Mouse (Mus musculus): ENCODE measurements around the gene Eif2ak2. TPM values are rescaled to one million over a fixed set of nuclear protein-coding genes. Genes with fewer than 3 reads are reported as not detected.

Eif2ak2 gene
- 10.7 and 13.1 TPM in 2 replicates for polyA plus RNA-seq (2015; fragmentation: Nextera tagmentation; extraction: Ambion mirVana)

DNA sequence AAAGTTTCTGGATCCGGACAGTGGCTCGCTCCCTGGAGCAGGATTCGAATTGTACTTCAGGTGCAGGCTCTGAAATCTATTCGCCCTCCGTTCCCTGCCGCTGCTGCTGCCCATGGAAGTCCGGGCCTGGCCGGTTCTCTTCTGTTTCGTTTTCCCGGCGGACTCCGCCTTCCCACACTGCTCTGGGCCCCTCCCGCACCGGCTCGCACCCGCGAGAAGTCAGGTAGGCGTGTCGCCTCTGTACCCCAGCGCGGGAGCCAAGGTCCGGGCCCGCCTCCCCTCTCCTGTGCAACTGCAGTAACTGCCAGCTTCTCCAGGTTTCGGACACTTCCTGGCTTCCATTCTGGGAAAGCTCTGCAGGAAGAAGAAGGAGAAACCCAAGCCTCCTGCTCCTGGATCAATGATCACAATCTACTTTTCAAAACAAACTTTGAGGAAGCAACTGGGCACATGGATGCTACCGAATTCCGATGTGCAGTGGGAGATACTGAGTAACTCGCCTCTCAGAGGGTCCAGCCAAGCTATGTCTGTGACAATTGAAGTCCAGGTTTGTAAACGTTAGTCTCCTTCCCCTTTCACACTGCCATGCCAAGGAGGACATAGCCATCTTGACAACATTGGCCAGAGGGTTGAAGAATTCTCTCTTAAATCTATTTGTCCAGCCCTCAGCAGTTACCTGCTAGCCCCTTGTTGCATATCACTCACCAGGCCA is at the start of gene Eif2ak2:
TSS of gene Eif2ak2 (minus strand) at position 173 of the 712 bp plus-strand sequence.
- peak; percentile 98 for ATAC-seq (ENCODE audit: insufficient read depth, low FRiP score)
- peaks cover 5% of the 10 kb centered on the region for H3K4me1 ChIP-seq (ENCODE audit: control insufficient read depth, insufficient read depth, low read length)
- no peaks in the 10 kb centered on the region for H3K36me3 ChIP-seq (ENCODE audit: control insufficient read depth, insufficient read depth, low read length)
- H3K9ac ChIP-seq (ENCODE audit: low read length), result peak within 1 kb of the TSS; percentile 77
- H3K27ac ChIP-seq (ENCODE audit: low read length), result peak within 1 kb of the TSS; percentile 64
- peak within 1 kb of the TSS; percentile 61 for H3K4me2 ChIP-seq (ENCODE audit: low read depth, low read length)
- no peaks in the 10 kb centered on the region for H3K27me3 ChIP-seq (ENCODE audit: control insufficient read depth, insufficient read depth, low read length)
- peak within 1 kb of the TSS; percentile 69 for H3K4me3 ChIP-seq (replicated peaks; ENCODE audit: low read length)
- under 1% methylated on average over 28 of the region's 28 CpGs for WGBS
- no peaks in the 10 kb centered on the region; the same call in 1 of the 2 replicates for H3K9me3 ChIP-seq (replicated peaks; ENCODE audit: control insufficient read depth, low read length)

DNA sequence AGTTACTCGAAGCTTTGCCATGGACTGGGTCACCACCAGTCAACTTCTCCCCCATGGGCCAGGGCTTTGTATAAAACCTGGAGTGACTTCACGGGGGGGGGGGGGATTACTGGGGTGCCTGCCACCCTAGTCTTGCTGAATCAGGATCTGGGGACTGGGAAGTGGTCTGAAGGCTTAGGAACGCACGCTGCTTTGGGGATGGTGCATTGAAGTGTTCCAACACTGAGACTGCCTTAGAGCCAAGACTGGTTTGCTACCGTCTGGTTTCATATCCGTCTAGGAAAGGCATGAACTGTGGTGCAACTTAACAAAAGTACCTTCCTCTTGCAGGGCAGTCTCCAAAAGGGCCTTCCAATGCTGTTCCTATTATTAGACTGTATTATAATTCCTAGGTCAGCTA is 35.3 kb upstream of the Eif2ak2 start:
- Histone ChIP-seq H3K4me3 (replicated peaks; ENCODE audit: low read length) (no peak overlapping the region), H3K9me3 (replicated peaks; ENCODE audit: control insufficient read depth, low read length) (no peaks in the 10 kb centered on the region), H3K27me3 (ENCODE audit: control insufficient read depth, insufficient read depth, low read length) (no peaks in the 10 kb centered on the region), H3K27ac (ENCODE audit: low read length) (no peak overlapping the region), H3K9ac (ENCODE audit: low read length) (peak overlapping the region; percentile 6; the same call in 1 of the 2 replicates), H3K4me1 (ENCODE audit: control insufficient read depth, insufficient read depth, low read length) (peaks cover 9% of the 10 kb centered on the region; the same call in 1 of the 2 replicates), H3K36me3 (ENCODE audit: control insufficient read depth, insufficient read depth, low read length) (0 out of 2 replicates have a peak, but pooled peaks cover 18% of the 10 kb centered on the region), H3K4me2 (ENCODE audit: low read depth, low read length) (peak overlapping the region; percentile 79; the same call in 1 of the 2 replicates)
- ATAC-seq (ENCODE audit: insufficient read depth, low FRiP score), result no peak
- 48% methylated on average over 6 of the region's 6 CpGs for WGBS

DNA sequence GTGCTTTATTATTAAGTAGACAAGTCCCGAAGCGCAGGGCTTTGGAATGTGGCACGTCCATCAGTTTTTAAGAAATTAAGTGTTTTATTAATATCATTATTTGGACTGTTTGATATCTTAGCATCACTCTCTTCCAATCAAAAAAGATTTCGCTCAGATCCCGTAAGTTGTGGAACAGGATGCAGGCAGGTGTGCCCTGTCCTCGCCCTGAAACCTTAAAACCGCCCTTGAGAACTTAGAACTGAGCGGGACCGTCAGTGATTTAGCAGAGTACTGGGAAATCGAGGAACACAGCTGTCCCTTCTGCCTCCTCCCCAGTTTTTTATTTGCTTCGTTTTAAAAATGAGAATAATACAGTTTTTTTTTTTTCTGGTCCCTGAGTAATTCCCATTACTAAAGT is 34.5 kb upstream of the Eif2ak2 start:
- Histone ChIP-seq H3K27ac (ENCODE audit: low read length) (peak overlapping the region; percentile 95), H3K4me3 (replicated peaks; ENCODE audit: low read length) (peak overlapping the region; percentile 78), H3K36me3 (ENCODE audit: control insufficient read depth, insufficient read depth, low read length) (0 out of 2 replicates have a peak, but pooled peaks cover 14% of the 10 kb centered on the region), H3K4me2 (ENCODE audit: low read depth, low read length) (peak overlapping the region; percentile 79), H3K9me3 (replicated peaks; ENCODE audit: control insufficient read depth, low read length) (no peaks in the 10 kb centered on the region), H3K9ac (ENCODE audit: low read length) (peak overlapping the region; percentile 90), H3K27me3 (ENCODE audit: control insufficient read depth, insufficient read depth, low read length) (no peaks in the 10 kb centered on the region), H3K4me1 (ENCODE audit: control insufficient read depth, insufficient read depth, low read length) (peaks cover 9% of the 10 kb centered on the region; the same call in 1 of the 2 replicates)
- no peak for ATAC-seq (ENCODE audit: insufficient read depth, low FRiP score)
- WGBS, result 2% methylated on average over 11 of the region's 11 CpGs

DNA sequence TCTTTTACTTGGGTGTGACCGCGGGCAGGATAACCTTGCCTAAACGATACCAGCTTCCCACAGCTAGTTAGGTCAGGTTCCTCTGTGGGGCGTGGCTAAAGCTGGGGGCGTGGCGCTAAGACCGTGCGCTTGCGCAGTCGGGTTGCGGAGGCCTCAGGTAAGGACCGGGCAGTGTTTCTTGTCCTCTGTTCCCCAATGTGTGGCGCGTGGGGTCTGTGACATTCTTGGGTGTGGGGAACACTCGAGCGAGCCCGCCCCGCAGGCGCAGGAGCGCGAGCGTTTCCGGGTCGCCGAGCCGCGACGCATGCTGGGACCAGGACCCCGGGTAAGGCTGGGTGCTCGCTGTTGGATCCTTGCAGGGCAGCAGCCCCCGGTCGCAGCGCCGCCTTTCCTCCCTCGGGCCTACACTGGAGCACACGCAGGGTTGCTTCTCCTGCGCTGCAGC is 34.0 kb upstream of the Eif2ak2 start, which contains the start of gene Cebpzos:
TSS of gene Cebpzos (plus strand) at position 132 of the 445 bp plus-strand sequence.
- Histone ChIP-seq H3K27ac (ENCODE audit: low read length) (peak within 1 kb of the TSS; percentile 95), H3K9me3 (replicated peaks; ENCODE audit: control insufficient read depth, low read length) (no peaks in the 10 kb centered on the region), H3K4me1 (ENCODE audit: control insufficient read depth, insufficient read depth, low read length) (peaks cover 9% of the 10 kb centered on the region; the same call in 1 of the 2 replicates), H3K27me3 (ENCODE audit: control insufficient read depth, insufficient read depth, low read length) (no peaks in the 10 kb centered on the region), H3K9ac (ENCODE audit: low read length) (peak within 1 kb of the TSS; percentile 90), H3K36me3 (ENCODE audit: control insufficient read depth, insufficient read depth, low read length) (0 out of 2 replicates have a peak, but pooled peaks cover 10% of the 10 kb centered on the region), H3K4me2 (ENCODE audit: low read depth, low read length) (peak within 1 kb of the TSS; percentile 79), H3K4me3 (replicated peaks; ENCODE audit: low read length) (peak within 1 kb of the TSS; percentile 78)
- under 1% methylated on average over 37 of the region's 37 CpGs for WGBS
- ATAC-seq (ENCODE audit: insufficient read depth, low FRiP score), result peak; percentile 95

DNA sequence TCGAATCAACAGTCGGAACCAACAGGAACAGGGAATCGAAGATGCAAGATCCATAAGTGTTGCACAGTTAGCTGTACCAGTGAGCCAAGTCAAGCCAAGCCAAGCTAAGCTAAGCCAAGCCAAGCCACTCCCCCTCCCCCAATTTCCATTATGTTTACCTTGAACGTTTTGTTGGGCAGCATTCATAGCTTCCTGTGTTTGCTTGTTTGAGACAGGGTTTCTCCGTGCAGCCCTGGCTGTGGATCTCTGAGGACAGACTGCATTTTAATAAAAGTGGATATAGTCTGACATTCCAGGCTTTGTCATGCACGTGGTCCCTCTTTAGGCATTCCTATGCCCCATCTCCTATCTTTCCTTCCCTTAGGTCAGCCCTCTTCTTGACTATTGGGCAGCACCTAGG is 33.4 kb upstream of the Eif2ak2 start:
- 0 out of 2 replicates have a peak, but pooled peaks cover 8% of the 10 kb centered on the region for H3K36me3 ChIP-seq (ENCODE audit: control insufficient read depth, insufficient read depth, low read length)
- peak overlapping the region; percentile 95 for H3K27ac ChIP-seq (ENCODE audit: low read length)
- peak overlapping the region; percentile 90 for H3K9ac ChIP-seq (ENCODE audit: low read length)
- H3K4me2 ChIP-seq (ENCODE audit: low read depth, low read length), result peak overlapping the region; percentile 79
- WGBS, result 47% methylated on average over 6 of the region's 6 CpGs
- peak overlapping the region; percentile 78 for H3K4me3 ChIP-seq (replicated peaks; ENCODE audit: low read length)
- no peak; the same call in 1 of the 2 replicates for ATAC-seq (ENCODE audit: insufficient read depth, low FRiP score)
- no peaks in the 10 kb centered on the region for H3K27me3 ChIP-seq (ENCODE audit: control insufficient read depth, insufficient read depth, low read length)
- H3K4me1 ChIP-seq (ENCODE audit: control insufficient read depth, insufficient read depth, low read length), result peaks cover 9% of the 10 kb centered on the region; the same call in 1 of the 2 replicates
- H3K9me3 ChIP-seq (replicated peaks; ENCODE audit: control insufficient read depth, low read length), result no peaks in the 10 kb centered on the region

DNA sequence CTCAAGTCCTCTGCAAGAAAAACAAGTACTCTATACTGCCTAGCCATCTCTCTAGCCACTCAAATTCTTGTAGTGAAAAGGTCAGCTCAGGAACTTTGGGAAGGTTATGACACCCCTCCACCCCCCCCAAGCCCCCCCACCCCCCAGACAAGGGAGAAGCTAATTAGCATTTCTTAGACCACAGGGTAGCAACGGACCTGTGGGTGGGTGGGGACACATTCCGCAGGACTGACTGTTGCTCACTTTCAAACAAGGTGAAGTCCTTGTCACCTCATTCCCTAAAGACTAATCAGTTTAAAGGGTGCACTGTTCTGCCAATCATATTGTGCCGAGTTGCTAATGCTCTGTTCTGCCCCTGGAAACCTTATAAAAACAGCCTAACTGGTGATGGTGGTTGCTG is 31.5 kb upstream of the Eif2ak2 start:
- Histone ChIP-seq H3K27ac (ENCODE audit: low read length) (no peak overlapping the region), H3K4me2 (ENCODE audit: low read depth, low read length) (no peak overlapping the region), H3K27me3 (ENCODE audit: control insufficient read depth, insufficient read depth, low read length) (no peaks in the 10 kb centered on the region), H3K9me3 (replicated peaks; ENCODE audit: control insufficient read depth, low read length) (no peaks in the 10 kb centered on the region), H3K36me3 (ENCODE audit: control insufficient read depth, insufficient read depth, low read length) (no peaks in the 10 kb centered on the region), H3K9ac (ENCODE audit: low read length) (no peak overlapping the region), H3K4me1 (ENCODE audit: control insufficient read depth, insufficient read depth, low read length) (peaks cover 9% of the 10 kb centered on the region; the same call in 1 of the 2 replicates), H3K4me3 (replicated peaks; ENCODE audit: low read length) (no peak overlapping the region)
- ATAC-seq (ENCODE audit: insufficient read depth, low FRiP score), result no peak
- WGBS, result 73% methylated on average over 3 of the region's 3 CpGs

DNA sequence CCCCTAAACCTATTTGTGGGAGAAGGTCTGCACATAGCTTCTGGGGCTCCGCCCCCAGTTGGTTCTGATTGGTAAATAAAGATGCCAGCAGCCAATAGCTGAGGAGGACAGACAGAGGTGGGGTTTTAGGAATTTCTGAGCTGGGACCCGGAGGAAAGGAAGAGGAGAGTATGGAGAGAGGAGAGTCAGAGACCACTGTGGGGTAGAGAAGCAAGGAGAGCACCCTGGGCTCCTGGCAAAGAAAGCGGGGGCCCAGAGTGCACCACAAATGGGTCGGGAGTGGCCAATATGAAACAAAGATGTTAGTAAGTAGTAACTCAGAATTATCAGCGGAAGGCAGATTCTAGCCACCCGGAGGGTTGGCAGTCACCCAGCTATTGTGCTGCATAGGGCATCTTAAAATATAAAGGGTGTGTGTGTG is 30.5 kb upstream of the Eif2ak2 start:
- peak overlapping the region; percentile 42 for H3K4me3 ChIP-seq (replicated peaks; ENCODE audit: low read length)
- no peak for ATAC-seq (ENCODE audit: insufficient read depth, low FRiP score)
- 0 out of 2 replicates have a peak overlapping the region, but pooled peaks have one; percentile 40 for H3K9ac ChIP-seq (ENCODE audit: low read length)
- H3K27ac ChIP-seq (ENCODE audit: low read length), result no peak overlapping the region
- H3K27me3 ChIP-seq (ENCODE audit: control insufficient read depth, insufficient read depth, low read length), result no peaks in the 10 kb centered on the region
- H3K36me3 ChIP-seq (ENCODE audit: control insufficient read depth, insufficient read depth, low read length), result no peaks in the 10 kb centered on the region
- 23% methylated on average over 6 of the region's 6 CpGs for WGBS
- H3K4me1 ChIP-seq (ENCODE audit: control insufficient read depth, insufficient read depth, low read length), result peaks cover 9% of the 10 kb centered on the region; the same call in 1 of the 2 replicates
- H3K9me3 ChIP-seq (replicated peaks; ENCODE audit: control insufficient read depth, low read length), result no peaks in the 10 kb centered on the region
- peak overlapping the region; percentile 52 for H3K4me2 ChIP-seq (ENCODE audit: low read depth, low read length)

DNA sequence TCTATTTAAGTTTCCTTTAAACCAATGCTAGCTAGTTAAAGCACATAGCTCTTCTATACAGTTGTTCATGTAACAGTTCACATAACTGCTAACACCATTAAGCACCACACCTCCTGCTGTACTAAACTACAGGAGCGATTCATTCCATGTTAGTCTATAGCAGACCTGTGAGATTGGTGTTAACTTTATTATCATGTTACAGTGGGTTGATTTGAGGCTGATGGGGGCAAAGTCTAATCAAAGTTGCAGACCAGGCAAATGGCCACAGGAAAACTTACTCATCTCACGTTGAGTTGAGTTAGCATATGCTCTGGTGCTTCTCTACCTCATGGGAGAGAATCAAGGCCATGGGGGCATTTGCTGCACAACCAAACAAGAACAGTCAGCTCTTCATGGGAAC is 27.0 kb upstream of the Eif2ak2 start:
- Histone ChIP-seq H3K9me3 (replicated peaks; ENCODE audit: control insufficient read depth, low read length) (no peaks in the 10 kb centered on the region), H3K4me2 (ENCODE audit: low read depth, low read length) (no peak overlapping the region), H3K27me3 (ENCODE audit: control insufficient read depth, insufficient read depth, low read length) (no peaks in the 10 kb centered on the region), H3K27ac (ENCODE audit: low read length) (no peak overlapping the region), H3K9ac (ENCODE audit: low read length) (no peak overlapping the region), H3K4me1 (ENCODE audit: control insufficient read depth, insufficient read depth, low read length) (no peaks in the 10 kb centered on the region), H3K4me3 (replicated peaks; ENCODE audit: low read length) (no peak overlapping the region), H3K36me3 (ENCODE audit: control insufficient read depth, insufficient read depth, low read length) (no peaks in the 10 kb centered on the region)
- no peak for ATAC-seq (ENCODE audit: insufficient read depth, low FRiP score)
- WGBS, result 69% methylated on average over 2 of the region's 2 CpGs

DNA sequence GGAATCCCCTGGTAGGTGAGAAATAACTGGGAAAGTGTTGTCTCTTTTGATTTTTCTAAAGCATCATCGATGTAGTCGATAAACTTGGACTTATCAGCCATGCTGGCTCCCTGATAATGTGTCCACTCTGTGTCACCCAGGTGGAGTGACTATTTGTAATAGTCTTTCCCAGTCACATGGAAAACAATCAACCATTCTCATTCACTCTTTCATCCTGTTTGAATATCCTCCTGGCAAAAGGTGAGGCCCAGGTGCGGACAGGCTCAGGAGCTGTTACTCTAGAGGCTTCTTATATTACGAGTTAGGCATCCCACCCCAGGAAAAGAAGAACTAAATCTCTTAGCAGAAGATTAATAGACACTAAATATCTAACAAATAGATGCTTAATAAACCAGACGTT is 24.5 kb upstream of the Eif2ak2 start, which contains the start of gene Sult6b1:
TSS of gene Sult6b1 (minus strand) at position 101 of the 400 bp plus-strand sequence.
- no peak for ATAC-seq (ENCODE audit: insufficient read depth, low FRiP score)
- no peak within 1 kb of the TSS for H3K4me2 ChIP-seq (ENCODE audit: low read depth, low read length)
- no peak within 1 kb of the TSS for H3K27ac ChIP-seq (ENCODE audit: low read length)
- no peak within 1 kb of the TSS for H3K9ac ChIP-seq (ENCODE audit: low read length)
- H3K36me3 ChIP-seq (ENCODE audit: control insufficient read depth, insufficient read depth, low read length), result no peaks in the 10 kb centered on the region
- H3K4me3 ChIP-seq (replicated peaks; ENCODE audit: low read length), result no peak within 1 kb of the TSS
- no peaks in the 10 kb centered on the region for H3K9me3 ChIP-seq (replicated peaks; ENCODE audit: control insufficient read depth, low read length)
- no peaks in the 10 kb centered on the region for H3K27me3 ChIP-seq (ENCODE audit: control insufficient read depth, insufficient read depth, low read length)
- WGBS, result 79% methylated on average over 5 of the region's 5 CpGs
- no peaks in the 10 kb centered on the region for H3K4me1 ChIP-seq (ENCODE audit: control insufficient read depth, insufficient read depth, low read length)

Data from stomach, embryonic 16.5 days (tissue).